Mouse (Mus musculus) CD4-positive, CD25-positive, alpha-beta regulatory T cell, adult 4 months (primary cell): Measurements from ENCODE around the gene Fes. TPM values are rescaled to one million over a fixed set of nuclear protein-coding genes. Genes with fewer than 3 reads are reported as not detected.

Source experiments
- ATAC-seq: one replicate; pipeline ENCODE4 v1.8.0; 2017
- polyA plus RNA-seq, 2 experiments: library from polyadenylated mRNA; unstranded; fragments of 100-300 nt; shearing (Covaris generic); gene quantifications; one replicate each; pipeline ENCODE4 v1.2.1; 2017

Gene Fes
- 1 to 10 TPM in 1 of 2 experiments, under 1 TPM in 1; 0.11 to 2.5 TPM for polyA plus RNA-seq

GRCm38 (mm10) chr7:80387633-80388543 is at the start of gene Fes:
Fes (minus strand) TSS chr7:80387946.
- no peak for ATAC-seq

- no peak for ATAC-seq
These were observed 48.8 kb upstream of the Fes start for GRCm38 (mm10) chr7:80436571-80436970.

GRCm38 (mm10) chr7:80435594-80435993 is 47.8 kb upstream of the Fes start:
- no peak for ATAC-seq

GRCm38 (mm10) chr7:80429661-80430060 is 41.9 kb upstream of the Fes start:
- no peak for ATAC-seq

GRCm38 (mm10) chr7:80427730-80428129 is 40.0 kb upstream of the Fes start:
- ATAC-seq, result no peak

GRCm38 (mm10) chr7:80426363-80426762 is 38.6 kb upstream of the Fes start:
- no peak for ATAC-seq

- no peak for ATAC-seq
These were observed 37.0 kb upstream of the Fes start for GRCm38 (mm10) chr7:80424722-80425121.

GRCm38 (mm10) chr7:80422759-80423480 is 35.2 kb upstream of the Fes start:
- peak; percentile 59 for ATAC-seq

GRCm38 (mm10) chr7:80421576-80421975 is 33.8 kb upstream of the Fes start:
- peak; percentile 40 for ATAC-seq

GRCm38 (mm10) chr7:80420586-80420985 is 32.8 kb upstream of the Fes start:
- no peak for ATAC-seq

- no peak for ATAC-seq
These were observed 31.5 kb upstream of the Fes start for GRCm38 (mm10) chr7:80419278-80419677.

- no peak for ATAC-seq
These were observed 30.3 kb upstream of the Fes start for GRCm38 (mm10) chr7:80418036-80418435.

GRCm38 (mm10) chr7:80417601-80418000 is 29.9 kb upstream of the Fes start:
- ATAC-seq, result no peak

- ATAC-seq, result peak; percentile 72
These were observed 29.2 kb upstream of the Fes start for GRCm38 (mm10) chr7:80416969-80417368.

- ATAC-seq, result peak; percentile 20
These were observed 26.6 kb upstream of the Fes start for GRCm38 (mm10) chr7:80414303-80414855.

GRCm38 (mm10) chr7:80413512-80414302 is 26.0 kb upstream of the Fes start:
- ATAC-seq, result peak; percentile 37

GRCm38 (mm10) chr7:80412781-80413180 is 25.0 kb upstream of the Fes start:
- no peak for ATAC-seq

GRCm38 (mm10) chr7:80412279-80412678 is 24.5 kb upstream of the Fes start:
- no peak for ATAC-seq

GRCm38 (mm10) chr7:80410380-80410779 is 22.6 kb upstream of the Fes start:
- no peak for ATAC-seq

- ATAC-seq, result no peak
These were observed 20.0 kb upstream of the Fes start for GRCm38 (mm10) chr7:80407712-80408111.

GRCm38 (mm10) chr7:80406186-80406585 is 18.4 kb upstream of the Fes start:
- ATAC-seq, result no peak

GRCm38 (mm10) chr7:80405188-80405695 is 17.5 kb upstream of the Fes start, which contains the start of gene Furin:
Furin (minus strand) TSS chr7:80405436.
- ATAC-seq, result no peak
